Mouse (Mus musculus): ENCODE data around the gene Dmrtc2.

Dmrtc2 gene

GRCm38 (mm10) chr7:24902264-24902629 is 32.4 kb downstream of the Dmrtc2 start:
- no peak for DNase-seq (ENCODE audit: low spot score in 2 of 2)

GRCm38 (mm10) chr7:24902630-24903443 is 33.0 kb downstream of the Dmrtc2 start, which contains the start of gene Arhgef1:
TSS of gene Arhgef1 (plus strand) at chr7:24902912.
- peak in 1 of 2 experiments; percentile 30 for DNase-seq (ENCODE audit: low spot score in 2 of 2)

GRCm38 (mm10) chr7:24903444-24903825 is 33.6 kb downstream of the Dmrtc2 start:
- DNase-seq (ENCODE audit: low spot score in 2 of 2) = no peak

- peak; percentile 88 to 96 for DNase-seq (ENCODE audit: low spot score in 2 of 2)
Measured at GRCm38 (mm10) chr7:24904070-24904483, 34.2 kb downstream of the Dmrtc2 start.

GRCm38 (mm10) chr7:24904936-24905335 is 35.1 kb downstream of the Dmrtc2 start:
- peak in 1 of 2 experiments; percentile 57 for DNase-seq (ENCODE audit: low spot score in 2 of 2)

- DNase-seq (ENCODE audit: low spot score in 2 of 2) = no peak
Measured at GRCm38 (mm10) chr7:24906551-24906950, 36.7 kb downstream of the Dmrtc2 start.

DNA sequence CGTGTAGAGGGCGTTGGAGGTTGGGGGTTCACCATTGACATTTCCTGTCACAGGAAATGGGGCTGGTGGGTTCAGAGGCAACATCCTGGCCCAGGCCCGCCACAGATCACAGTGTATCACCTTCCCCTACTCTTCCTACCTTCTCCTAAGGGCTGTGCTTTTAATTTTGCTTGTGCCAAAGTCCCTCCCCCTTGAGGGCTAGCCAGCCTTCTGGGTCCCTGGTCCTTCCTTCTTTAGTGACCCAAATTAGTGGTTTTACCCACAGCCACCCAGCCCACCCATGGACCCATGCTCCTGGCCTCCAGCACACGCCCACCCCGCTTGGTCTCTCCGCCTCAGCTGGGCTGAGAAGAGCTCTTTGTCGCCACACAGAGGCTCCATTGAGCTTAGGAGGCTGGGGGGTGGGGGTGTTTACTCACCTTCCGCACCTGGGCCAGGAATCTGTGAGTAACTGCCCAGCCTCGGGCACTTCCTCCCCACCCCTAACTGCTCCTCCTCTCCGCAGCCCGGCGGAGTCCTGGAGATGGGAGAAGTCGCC is 37.4 kb downstream of the Dmrtc2 start:
- DNase-seq (ENCODE audit: low spot score in 2 of 2) = no peak

DNA sequence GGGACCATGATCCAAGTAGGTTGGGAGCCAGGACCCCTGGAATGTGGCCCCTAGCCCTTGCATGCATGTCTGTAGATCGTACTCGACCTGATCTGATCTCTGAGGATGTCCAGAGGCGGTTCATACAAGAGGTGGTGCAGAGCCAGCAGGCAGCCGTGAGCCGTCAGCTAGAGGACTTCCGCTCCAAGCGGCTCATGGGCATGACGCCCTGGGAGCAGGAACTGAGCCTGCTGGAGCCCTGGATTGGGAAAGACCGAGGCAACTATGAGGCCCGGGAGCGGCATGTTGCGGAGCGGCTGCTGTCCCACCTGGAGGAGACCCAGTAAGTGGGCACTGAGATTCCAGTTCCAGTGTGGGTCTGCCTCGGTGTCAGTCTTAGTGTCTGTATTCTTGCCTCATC is 42.6 kb downstream of the Dmrtc2 start:
- no peak for DNase-seq (ENCODE audit: low spot score in 2 of 2)

GRCm38 (mm10) chr7:24918763-24919323 is 49.0 kb downstream of the Dmrtc2 start:
- no peak for DNase-seq (ENCODE audit: low spot score in 2 of 2)

GRCm38 (mm10) chr7:24919728-24920127 is 49.9 kb downstream of the Dmrtc2 start:
- peak in 1 of 2 experiments; percentile 45 for DNase-seq (ENCODE audit: low spot score in 2 of 2)

Measured in cerebellum, postnatal 4 days (tissue).